Comparison of ENCODE assay signal across 8 mouse cellular contexts in genomic region chr7:24546634-24547389, GRCm38 (mm10). TPM values are rescaled to one million over a fixed set of nuclear protein-coding genes. Genes with fewer than 3 reads are reported as not detected.
DNase-seq lines count a peak whose midpoint lies in the region; ATAC-seq and TF ChIP-seq lines count a peak whose summit lies in the region.

No protein-coding gene starts in this region.

- peak overlapping the region; percentile 55 for H3K4me3 ChIP-seq in cortical plate, adult 2 months (ENCODE audit: insufficient read depth, low read length)
- H3K4me3 ChIP-seq in megakaryocyte, embryonic 14.5 days (replicated peaks), result peak overlapping the region; percentile 99

- H3K27me3 ChIP-seq in megakaryocyte, embryonic 14.5 days (replicated peaks), result peaks cover 4% of the 10 kb centered on the region

- peaks cover 4% of the 10 kb centered on the region; the same call in 1 of the 2 replicates for H3K9me3 ChIP-seq in megakaryocyte, embryonic 14.5 days

- no peaks in the 10 kb centered on the region for H3K4me1 ChIP-seq in cortical plate, adult 2 months (ENCODE audit: control insufficient read depth, insufficient read depth, low read length)
- H3K4me1 ChIP-seq in megakaryocyte, embryonic 14.5 days, result peaks cover 20% of the 10 kb centered on the region

- TF ChIP-seq POLR2A in cortical plate, adult 2 months (IDR thresholded peaks at IDR 0.05; ENCODE audit: extremely low read depth, insufficient read depth, low read length), result peak; percentile 59

- no peak for TF ChIP-seq CTCF in cortical plate, adult 2 months (IDR thresholded peaks at IDR 0.05; ENCODE audit: extremely low read depth, insufficient read depth, low read length)

- ATAC-seq in activated CD4-positive, CD25-positive, alpha-beta regulatory T cell, adult 4 months, result peak; percentile 99

- no peak overlapping the region for H3K27ac ChIP-seq in cortical plate, adult 2 months (ENCODE audit: insufficient read depth, low read length)

- peaks cover 35% of the 10 kb centered on the region for H3K36me3 ChIP-seq in megakaryocyte, embryonic 14.5 days (replicated peaks; ENCODE audit: low read length)

- peak; percentile 98 to 99 for DNase-seq in gastrocnemius, adult 8-10 months (ENCODE audit: low spot score in 2 of 2)
- DNase-seq in hindlimb bud, embryonic 11.5 days (ENCODE audit: extremely low spot score, low read depth, low spot score), result peak; percentile 98
- peak; percentile 87 to 99 for DNase-seq in left cerebral cortex, adult 8-10 months (ENCODE audit: low spot score in 2 of 2)
- peak; percentile 100 for DNase-seq in right cerebral cortex, postnatal 10 days (ENCODE audit: low spot score in 2 of 2)
- peak; percentile 99 for DNase-seq in urinary bladder, postnatal 25 days (ENCODE audit: low spot score)

RNA-seq across cellular contexts. Expression of gene Xrcc1, which starts 0.7 kb away (rescaled TPM):
- polyA plus RNA-seq in activated CD4-positive, CD25-positive, alpha-beta regulatory T cell, adult 4 months (2017; shearing (Covaris generic)), result 10 to 100 TPM; 19.9 to 30.3 TPM
- polyA plus RNA-seq in cortical plate, adult 2 months (2012; rRNA removed), result 41.6 and 46.2 TPM in 2 replicates
- total RNA-seq in gastrocnemius, adult 8-10 months (2022), result 10 to 100 TPM; 16.1 to 22.1 (median 17.3) TPM
- total RNA-seq in left cerebral cortex, adult 8-10 months (2022), result 10 to 100 TPM; 37.2 to 39.8 (median 38.5) TPM
- polyA plus RNA-seq in megakaryocyte, embryonic 14.5 days (2012; ENCODE audit: insufficient read depth, low replicate concordance), result 101 and 159 TPM in 2 replicates

RNA-seq across cellular contexts. Expression of gene Pinlyp, which starts 0.9 kb away (rescaled TPM):
- not detected for polyA plus RNA-seq in activated CD4-positive, CD25-positive, alpha-beta regulatory T cell, adult 4 months (2017; shearing (Covaris generic))
- polyA plus RNA-seq in cortical plate, adult 2 months (2012; rRNA removed), result 0.33 TPM in 1 of 2 replicates, not detected in the other
- not detected for total RNA-seq in gastrocnemius, adult 8-10 months (2022)
- total RNA-seq in left cerebral cortex, adult 8-10 months (2022), result not detected
- not detected in 2 replicates for polyA plus RNA-seq in megakaryocyte, embryonic 14.5 days (2012; ENCODE audit: insufficient read depth, low replicate concordance)

RNA-seq across cellular contexts. Expression of gene Irgq, which starts 16.3 kb away (rescaled TPM):
- polyA plus RNA-seq in activated CD4-positive, CD25-positive, alpha-beta regulatory T cell, adult 4 months (2017; shearing (Covaris generic)), result 1 to 10 TPM; 1.5 to 1.8 TPM
- 52.9 and 53.9 TPM in 2 replicates for polyA plus RNA-seq in cortical plate, adult 2 months (2012; rRNA removed)
- 10 to 100 TPM; 10.9 to 15.8 (median 12.7) TPM for total RNA-seq in gastrocnemius, adult 8-10 months (2022)
- total RNA-seq in left cerebral cortex, adult 8-10 months (2022), result 10 to 100 TPM; 62.6 to 68.9 (median 66.6) TPM
- polyA plus RNA-seq in megakaryocyte, embryonic 14.5 days (2012; ENCODE audit: insufficient read depth, low replicate concordance), result 2.9 and 3.1 TPM in 2 replicates

RNA-seq across cellular contexts. Expression of gene AC161166.1, which starts 34.6 kb away (rescaled TPM):
- polyA plus RNA-seq in activated CD4-positive, CD25-positive, alpha-beta regulatory T cell, adult 4 months (2017; shearing (Covaris generic)), result under 1 TPM in 1 of 2 experiments, not detected in 1; 0.17 TPM
- not detected in 2 replicates for polyA plus RNA-seq in cortical plate, adult 2 months (2012; rRNA removed)
- not detected for total RNA-seq in gastrocnemius, adult 8-10 months (2022)
- total RNA-seq in left cerebral cortex, adult 8-10 months (2022), result not detected
- not detected in 2 replicates for polyA plus RNA-seq in megakaryocyte, embryonic 14.5 days (2012; ENCODE audit: insufficient read depth, low replicate concordance)

RNA-seq across cellular contexts. Expression of gene Zfp428, which starts 40.0 kb away (rescaled TPM):
- not detected for polyA plus RNA-seq in activated CD4-positive, CD25-positive, alpha-beta regulatory T cell, adult 4 months (2017; shearing (Covaris generic))
- 71.7 and 73.4 TPM in 2 replicates for polyA plus RNA-seq in cortical plate, adult 2 months (2012; rRNA removed)
- total RNA-seq in gastrocnemius, adult 8-10 months (2022), result 1 to 10 TPM; 2.5 to 5.2 (median 4.0) TPM
- total RNA-seq in left cerebral cortex, adult 8-10 months (2022), result 10 to 100 TPM; 42.8 to 45.4 (median 44.1) TPM
- polyA plus RNA-seq in megakaryocyte, embryonic 14.5 days (2012; ENCODE audit: insufficient read depth, low replicate concordance), result 33.9 and 51.4 TPM in 2 replicates

Comparison
In these comparisons a context has a peak if more than half of its experiments do, and no peak if none do; other contexts are left out.
1. RNA of gene Irgq, which starts 16.3 kb away (polyA plus RNA-seq): 52.9 to 53.9 TPM in cortical plate, adult 2 months; 2.9 to 3.1 TPM in megakaryocyte, embryonic 14.5 days and 1.5 to 1.8 TPM in activated CD4-positive, CD25-positive, alpha-beta regulatory T cell, adult 4 months; every median in the first group is over 10 times any median in the second.
2. Peak in every context shown above with its lines, with median percentiles within 50 percentile points of each other: DNase-seq.